Mouse (Mus musculus) forebrain, embryonic 14.5 days (tissue): ENCODE measurements around the gene Hmgcs1. TPM values are rescaled to one million over a fixed set of nuclear protein-coding genes. Genes with fewer than 3 reads are reported as not detected.
A peak's percentile ranks its signal among the peaks of the same experiment; 100 is the strongest.

Source experiments
- ATAC-seq: fragments of 200-750 bp; cut with Nextera tagmentation; 2 replicates; pipeline ENCODE4 v1.8.0; 2017; ENCODE audit warnings: mild to moderate bottlenecking, moderate library complexity
- DNase-seq: peaks from one replicate; pipeline ENCODE4 v3.0.0-alpha.2; 2015; ENCODE audit warnings: low spot score
- H3K27ac ChIP-seq: fragments of 300-500 bp; sonication (generic); 2 replicates; pipeline ENCODE4 v1.5.1; 2014; ENCODE audit warnings: low read depth, mild to moderate bottlenecking, control low read depth, low read length, moderate library complexity
- H3K27me3 ChIP-seq: fragments of 300-500 bp; sonication (generic); replicated peaks from 2 replicates; pipeline ENCODE4 v1.6.1; 2014; ENCODE audit warnings: low read length, control low read depth, mixed read lengths; ENCODE audit not compliant: control insufficient read depth, insufficient read depth
- H3K36me3 ChIP-seq: fragments of 300-500 bp; sonication (generic); 2 replicates; pipeline ENCODE4 v1.6.1; 2014; ENCODE audit warnings: low read length, control low read depth; ENCODE audit not compliant: control insufficient read depth, insufficient read depth
- H3K4me1 ChIP-seq: fragments of 300-500 bp; sonication (generic); 2 replicates; pipeline ENCODE4 v1.6.1; 2014; ENCODE audit warnings: antibody characterized with exemption, low read length, control low read depth; ENCODE audit not compliant: control insufficient read depth, insufficient read depth
- H3K4me2 ChIP-seq: fragments of 300-500 bp; sonication (generic); 2 replicates; pipeline ENCODE4 v1.6.1; 2014; ENCODE audit warnings: mild to moderate bottlenecking, control low read depth, low read length
- H3K4me3 ChIP-seq: fragments of 300-500 bp; sonication (generic); 2 replicates; pipeline ENCODE4 v1.5.1; 2014; ENCODE audit warnings: low read depth, low read length, control low read depth
- H3K9ac ChIP-seq: fragments of 300-500 bp; sonication (generic); 2 replicates; pipeline ENCODE4 v1.6.1; 2014; ENCODE audit warnings: mild to moderate bottlenecking, low read length, control low read depth, moderate library complexity
- H3K9me3 ChIP-seq: fragments of 300-500 bp; sonication (generic); replicated peaks from 2 replicates; pipeline ENCODE4 v1.6.1; 2016; ENCODE audit warnings: low read length, control low read depth, mixed read lengths; ENCODE audit not compliant: control insufficient read depth
- WGBS: fragments of 180-500 bp; shearing (Covaris S2); extraction: QIAGEN DNeasy Blood & Tissue Kit; methylation state at CpG from one replicate; pipeline ENCODE4 v1.1.7; 2014; 5-methylcytosine and 5-hydroxymethylcytosine counted together
- polyA plus RNA-seq: library from polyadenylated mRNA; unstranded; fragments of >200 nt; fragmentation: Nextera tagmentation; extraction: Ambion mirVana; gene quantifications from 2 replicates; pipeline ENCODE4 v1.2.1, GENCODE M21; 2014

The Hmgcs1 gene
- polyA plus RNA-seq, 1 experiment from 2014 or later, result 311 TPM

DNA sequence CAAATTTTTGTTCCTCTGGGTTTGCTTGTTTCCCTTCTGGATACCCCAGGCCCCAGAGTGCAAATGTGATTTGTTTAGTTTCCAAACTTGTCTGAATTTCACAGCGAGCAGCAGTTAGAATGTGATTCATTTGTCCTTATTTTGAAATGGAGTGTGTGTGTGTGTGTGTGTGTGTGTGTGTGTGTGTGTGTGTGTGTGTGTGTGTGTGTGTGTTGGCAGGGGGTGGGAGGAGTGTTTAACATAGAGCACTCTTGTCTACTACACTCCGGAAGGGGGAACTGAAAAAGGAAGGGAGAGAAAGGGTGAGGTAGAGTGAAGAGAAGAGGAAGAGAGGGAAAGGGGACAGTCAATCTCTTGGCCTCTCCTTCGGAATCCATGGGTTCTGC is 64.4 kb downstream of the Hmgcs1 start:
- Histone ChIP-seq H3K9ac (peak overlapping the region; percentile 85), H3K4me2 (peak overlapping the region; percentile 95), H3K36me3 (0 out of 2 replicates have a peak, but pooled peaks cover 2% of the 10 kb centered on the region), H3K27me3 (no peaks in the 10 kb centered on the region), H3K4me1 (peaks cover 10% of the 10 kb centered on the region; the same call in 1 of the 2 replicates), H3K4me3 (peak overlapping the region; percentile 54), H3K27ac (peak overlapping the region; percentile 44; the same call in 1 of the 2 replicates), H3K9me3 (no peaks in the 10 kb centered on the region)
- ATAC-seq, result no peak
- no peak for DNase-seq
- 8% methylated on average over 3 of the region's 3 CpGs for WGBS

DNA sequence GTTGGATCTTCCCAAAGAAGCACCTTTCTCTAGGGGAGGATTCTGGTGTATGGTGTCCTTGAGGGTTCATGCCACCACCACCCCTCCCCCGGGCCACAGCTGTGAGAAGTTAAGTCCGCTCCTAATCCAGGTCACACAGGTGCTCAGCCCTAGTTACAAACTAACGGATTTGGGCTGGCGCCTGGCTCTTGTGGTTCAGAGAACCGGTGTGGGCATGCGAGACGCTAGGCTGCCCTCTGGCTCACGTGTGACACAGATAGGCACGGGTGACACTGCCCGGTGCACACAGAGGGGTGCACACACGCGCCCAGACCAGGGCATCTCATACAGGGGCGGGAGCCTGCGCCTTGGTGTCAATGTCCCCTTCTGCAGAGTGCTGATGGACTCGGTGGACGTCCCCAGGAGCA is 65.0 kb downstream of the Hmgcs1 start:
- peak; percentile 21 for DNase-seq
- H3K4me2 ChIP-seq, result peak overlapping the region; percentile 95
- 0 out of 2 replicates have a peak, but pooled peaks cover 3% of the 10 kb centered on the region for H3K36me3 ChIP-seq
- no peaks in the 10 kb centered on the region for H3K9me3 ChIP-seq
- peak overlapping the region; percentile 79 for H3K27ac ChIP-seq
- peak overlapping the region; percentile 54 for H3K4me3 ChIP-seq
- H3K9ac ChIP-seq, result peak overlapping the region; percentile 85
- peak; percentile 40 for ATAC-seq
- no peaks in the 10 kb centered on the region for H3K27me3 ChIP-seq
- 2% methylated on average over 16 of the region's 16 CpGs for WGBS
- peaks cover 10% of the 10 kb centered on the region; the same call in 1 of the 2 replicates for H3K4me1 ChIP-seq

DNA sequence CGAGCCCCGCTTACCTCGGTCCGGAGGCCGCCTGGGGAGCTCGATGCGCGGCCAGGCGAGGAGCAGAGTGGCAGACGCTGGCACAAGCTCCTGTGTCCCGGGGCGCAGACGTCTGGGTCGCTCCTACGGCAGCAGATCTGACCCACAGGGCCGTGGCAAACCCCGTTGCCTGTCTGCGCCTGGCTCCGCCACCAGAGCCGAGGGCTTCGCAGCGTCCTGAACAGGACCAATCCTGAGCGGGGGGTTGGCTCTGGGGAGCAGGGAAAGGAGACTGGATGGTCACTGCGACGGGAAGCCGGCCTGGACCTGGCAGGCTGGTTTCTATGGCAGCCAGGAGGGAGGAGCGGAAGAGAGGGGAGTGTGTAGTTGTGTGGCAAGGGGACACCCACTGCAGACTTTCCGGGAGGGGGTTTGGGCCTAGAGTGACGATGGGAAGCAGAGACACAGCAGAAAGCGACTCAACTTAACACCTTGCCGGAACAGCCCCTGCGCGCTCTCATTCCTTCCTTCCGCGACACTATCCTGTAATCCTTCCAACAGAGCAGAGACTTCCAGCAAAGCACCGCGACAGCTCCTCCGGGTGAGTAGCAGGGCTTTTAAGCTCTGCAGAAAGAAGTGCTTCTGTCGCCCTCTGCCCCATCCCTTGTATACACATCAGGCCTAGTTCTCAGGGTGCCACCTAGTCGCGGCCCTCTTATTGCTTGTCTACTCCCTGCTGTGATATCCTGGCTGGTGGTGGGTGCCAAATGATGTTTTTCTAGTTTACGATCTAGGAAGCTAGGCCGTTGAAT is 65.7 kb downstream of the Hmgcs1 start, which contains the start of gene Nim1k:
TSS of gene Nim1k (minus strand) at position 202 of the 791 bp plus-strand sequence.
- H3K9me3 ChIP-seq, result no peaks in the 10 kb centered on the region
- H3K4me3 ChIP-seq, result peak within 1 kb of the TSS; percentile 54
- H3K4me2 ChIP-seq, result peak within 1 kb of the TSS; percentile 95
- H3K27me3 ChIP-seq, result no peaks in the 10 kb centered on the region
- peak within 1 kb of the TSS; percentile 79 for H3K27ac ChIP-seq
- ATAC-seq (peak; percentile 90), DNase-seq (peak; percentile 87)
- WGBS, result under 1% methylated on average over 43 of the region's 43 CpGs
- 0 out of 2 replicates have a peak, but pooled peaks cover 8% of the 10 kb centered on the region for H3K36me3 ChIP-seq
- H3K9ac ChIP-seq, result peak within 1 kb of the TSS; percentile 85
- H3K4me1 ChIP-seq, result peaks cover 10% of the 10 kb centered on the region; the same call in 1 of the 2 replicates

DNA sequence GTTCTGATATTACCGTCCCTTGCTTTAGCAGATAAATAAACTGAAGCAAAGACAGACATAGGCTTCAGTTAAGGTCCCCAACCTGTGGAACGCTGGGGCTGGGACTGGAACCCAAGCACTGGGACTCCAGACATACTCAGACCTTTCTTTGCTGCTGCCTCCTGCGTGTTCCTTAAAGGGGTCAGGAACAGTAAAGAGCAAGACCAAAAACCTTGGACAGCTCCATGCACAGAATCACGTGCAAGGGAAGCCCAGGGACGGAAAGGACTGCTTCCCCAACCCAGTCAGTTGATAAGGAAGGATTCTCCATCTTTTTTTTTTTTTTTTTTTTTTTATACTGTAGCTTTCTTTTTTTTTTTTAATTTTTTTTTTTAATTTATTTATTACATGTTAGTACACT is 66.7 kb downstream of the Hmgcs1 start:
- peak; percentile 3 for DNase-seq
- 42% methylated on average over 5 of the region's 5 CpGs for WGBS
- Histone ChIP-seq H3K9ac (no peak overlapping the region; the same call in 1 of the 2 replicates), H3K27ac (no peak overlapping the region), H3K4me2 (peak overlapping the region; percentile 95; the same call in 1 of the 2 replicates), H3K36me3 (peaks cover 15% of the 10 kb centered on the region), H3K27me3 (no peaks in the 10 kb centered on the region), H3K9me3 (no peaks in the 10 kb centered on the region), H3K4me1 (peaks cover 10% of the 10 kb centered on the region; the same call in 1 of the 2 replicates), H3K4me3 (no peak overlapping the region)
- ATAC-seq, result no peak

Other genes with a start within 250 kb of the Hmgcs1 start
- gene 4833420G17Rik, start 227.6 kb upstream of the Hmgcs1 start, polyA plus RNA-seq, result 110 and 125 TPM in 2 replicates
- 1.7 and 4.5 TPM in 2 replicates for gene Tmem267, start 202.3 kb upstream of the Hmgcs1 start, polyA plus RNA-seq
- 0.40 and 4.1 TPM in 2 replicates for gene 3110070M22Rik, start 202.0 kb upstream of the Hmgcs1 start, polyA plus RNA-seq
- gene Ccl28, start 66.6 kb upstream of the Hmgcs1 start, polyA plus RNA-seq, result 0.14 and 0.31 TPM in 2 replicates
- 6.8 and 7.2 TPM in 2 replicates for gene Nim1k, start 65.5 kb downstream of the Hmgcs1 start, polyA plus RNA-seq
- gene Zfp131, start 100.5 kb downstream of the Hmgcs1 start, polyA plus RNA-seq, result 41.7 and 44.5 TPM in 2 replicates
- not detected in 2 replicates for gene AF067063, start 139.8 kb downstream of the Hmgcs1 start, polyA plus RNA-seq
- not detected in 2 replicates for gene D13Ertd608e, start 145.6 kb downstream of the Hmgcs1 start, polyA plus RNA-seq
- gene Tcstv1, start 204.4 kb downstream of the Hmgcs1 start, polyA plus RNA-seq, result not detected in 2 replicates
- not detected in 2 replicates for gene Gm21761, start 238.9 kb downstream of the Hmgcs1 start, polyA plus RNA-seq